Mouse (Mus musculus): ENCODE data around the gene Gm17332. TPM values are rescaled to one million over a fixed set of nuclear protein-coding genes. Genes with fewer than 3 reads are reported as not detected.

Gm17332 gene
- not detected for polyA plus RNA-seq (2017; shearing (Covaris generic))

DNA sequence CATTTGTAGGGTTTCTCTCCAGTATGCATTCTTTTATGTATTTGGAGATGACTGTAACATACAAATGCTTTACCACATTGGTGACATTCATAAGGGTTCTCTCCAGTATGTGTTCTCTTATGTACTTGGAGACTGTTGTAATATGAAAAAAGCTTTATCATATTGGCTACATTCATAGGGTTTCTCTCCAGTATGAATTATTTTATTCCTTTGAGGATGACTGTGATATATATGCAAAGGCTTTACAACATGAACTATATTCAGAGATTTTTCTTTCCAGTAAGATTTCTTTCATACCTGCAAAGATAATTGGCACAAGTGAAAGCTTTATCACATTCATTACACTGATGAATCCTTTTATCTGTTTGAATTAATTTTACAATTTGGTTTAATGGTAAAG is at the start of gene Gm17332:
Gene Gm17332, minus strand, starts transcription at position 101 of the 400 bp plus-strand sequence.

Other genes starting within 250 kb of the Gm17332 start
- 7.9 TPM for gene Erlec1, start 228.1 kb downstream of the Gm17332 start, polyA plus RNA-seq (2017; shearing (Covaris generic))
- 8.3 TPM for gene Chac2, start 196.1 kb downstream of the Gm17332 start, polyA plus RNA-seq (2017; shearing (Covaris generic))
- gene Stc2, start 187.6 kb upstream of the Gm17332 start, polyA plus RNA-seq (2017; shearing (Covaris generic)), result 0.62 TPM

Measured in inflammation-experienced regulatory T-cells, adult 16 weeks (primary cell).